8 mouse cellular contexts compared by ENCODE assay signal in the genomic region with DNA sequence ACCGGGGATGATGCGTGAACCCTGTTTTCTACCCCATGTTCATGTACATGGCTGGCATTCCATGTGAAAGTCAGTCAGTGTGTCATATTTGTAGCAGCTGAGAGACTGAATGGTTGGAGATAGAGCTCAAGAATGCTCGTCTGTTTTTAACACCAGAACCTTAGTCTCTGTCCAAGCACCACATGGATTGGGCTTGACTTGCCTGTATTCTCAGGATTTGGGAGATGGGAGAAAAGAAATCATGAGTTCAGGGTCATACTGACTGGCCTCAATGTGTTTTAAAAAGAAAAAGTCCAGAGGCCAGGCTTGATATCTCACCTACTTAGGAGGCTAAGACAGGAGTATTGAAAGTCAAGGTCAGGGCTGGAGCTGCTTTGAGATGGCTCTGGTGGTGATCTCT. TPM values are rescaled to one million over a fixed set of nuclear protein-coding genes. Genes with fewer than 3 reads are reported as not detected.
DNase-seq lines count a peak whose midpoint lies in the region; ATAC-seq and TF ChIP-seq lines count a peak whose summit lies in the region.

No protein-coding gene starts in this region.

- H3K27me3 ChIP-seq in embryonic facial prominence, embryonic 14.5 days (replicated peaks; ENCODE audit: control insufficient read depth, insufficient read depth, low read length): no peaks in the 10 kb centered on the region
- H3K27me3 ChIP-seq in hindbrain, postnatal 0 days (ENCODE audit: insufficient read depth, low read length): no peaks in the 10 kb centered on the region

- WGBS in embryonic facial prominence, embryonic 14.5 days: 30% methylated on average over 3 of the region's 3 CpGs
- 34% methylated on average over 3 of the region's 3 CpGs for WGBS in hindbrain, postnatal 0 days

- H3K9me3 ChIP-seq in embryonic facial prominence, embryonic 14.5 days (ENCODE audit: control insufficient read depth, low read length): no peaks in the 10 kb centered on the region
- no peaks in the 10 kb centered on the region for H3K9me3 ChIP-seq in hindbrain, postnatal 0 days (ENCODE audit: low read length)

- peaks cover 20% of the 10 kb centered on the region for H3K4me1 ChIP-seq in embryonic facial prominence, embryonic 14.5 days (ENCODE audit: control insufficient read depth, insufficient read depth, low read length)
- H3K4me1 ChIP-seq in hindbrain, postnatal 0 days (ENCODE audit: insufficient read depth, low read length): peaks cover 23% of the 10 kb centered on the region

- peak overlapping the region; percentile 82 for H3K4me3 ChIP-seq in layer of hippocampus, adult 2 months
- H3K4me3 ChIP-seq in embryonic facial prominence, embryonic 14.5 days (ENCODE audit: low read depth, low read length): peak overlapping the region; percentile 86
- peak overlapping the region; percentile 85 for H3K4me3 ChIP-seq in hindbrain, postnatal 0 days (ENCODE audit: low read length)

- TF ChIP-seq CTCF in layer of hippocampus, adult 2 months (conservative IDR thresholded peaks at IDR 0.05): no peak
- no peak for TF ChIP-seq CTCF in hindbrain, postnatal 0 days (IDR thresholded peaks at IDR 0.05; ENCODE audit: low read depth)

- peak overlapping the region; percentile 97 for H3K27ac ChIP-seq in layer of hippocampus, adult 2 months
- peak overlapping the region; percentile 97 for H3K27ac ChIP-seq in embryonic facial prominence, embryonic 14.5 days (replicated peaks; ENCODE audit: low read depth, low read length)
- no peak overlapping the region for H3K27ac ChIP-seq in hindbrain, postnatal 0 days

- peaks cover 9% of the 10 kb centered on the region for H3K36me3 ChIP-seq in embryonic facial prominence, embryonic 14.5 days (ENCODE audit: control insufficient read depth, insufficient read depth, low read length)
- H3K36me3 ChIP-seq in hindbrain, postnatal 0 days (ENCODE audit: insufficient read depth, low read length): no peaks in the 10 kb centered on the region

- peak overlapping the region; percentile 99 for H3K9ac ChIP-seq in embryonic facial prominence, embryonic 14.5 days (ENCODE audit: low read depth, low read length)
- peak overlapping the region; percentile 93 for H3K9ac ChIP-seq in hindbrain, postnatal 0 days (replicated peaks; ENCODE audit: low read length)

- DNase-seq in layer of hippocampus, adult 2 months (ENCODE audit: low spot score in 2 of 2): no peak
- no peak for DNase-seq in layer of hippocampus, adult 9-10 months (ENCODE audit: low spot score)
- DNase-seq in embryonic facial prominence, embryonic 14.5 days (ENCODE audit: low spot score): no peak
- no peak for DNase-seq in hindbrain, postnatal 0 days (ENCODE audit: low spot score)
- DNase-seq in neural tube, embryonic 10.5 days (ENCODE audit: extremely low spot score, low spot score): peak; percentile 13
- no peak for DNase-seq in ovary, postnatal 10 days (ENCODE audit: low spot score)
- no peak for DNase-seq in kidney, postnatal 4 days
- no peak for DNase-seq in adrenal gland, postnatal 4 days (ENCODE audit: low spot score in 2 of 2)

- no peak for ATAC-seq in embryonic facial prominence, embryonic 14.5 days (ENCODE audit: low read depth)
- no peak for ATAC-seq in hindbrain, postnatal 0 days

- H3K4me2 ChIP-seq in embryonic facial prominence, embryonic 14.5 days (ENCODE audit: low read depth, low read length): peak overlapping the region; percentile 76
- H3K4me2 ChIP-seq in hindbrain, postnatal 0 days (ENCODE audit: low read depth, low read length): peak overlapping the region; percentile 87

RNA-seq across cellular contexts. Expression of a gene that starts 1.0 kb away (rescaled TPM):
- total RNA-seq in layer of hippocampus, adult 2 months (2021): 10 to 100 TPM; 27.0 to 30.0 TPM
- polyA plus RNA-seq in embryonic facial prominence, embryonic 14.5 days (2014; fragmentation: Nextera tagmentation; extraction: Ambion mirVana): 6.8 and 6.9 TPM in 2 replicates
- total RNA-seq in hindbrain, postnatal 0 days (2014; rRNA removed): 10.1 and 15.8 TPM in 2 replicates
- 4.1 and 4.4 TPM in 2 replicates for polyA plus RNA-seq in hindbrain, postnatal 0 days (2015; fragmentation: Nextera tagmentation; extraction: Ambion mirVana)
- 100 to 1,000 TPM in 1 of 2 experiments, 10 to 100 TPM in 1; 59.8 to 104 TPM for total RNA-seq in adrenal gland, postnatal 4 days (2021)

RNA-seq across cellular contexts. Expression of a gene that starts 1.3 kb away (rescaled TPM):
- 1 to 10 TPM; 2.6 to 3.3 TPM for total RNA-seq in layer of hippocampus, adult 2 months (2021)
- polyA plus RNA-seq in embryonic facial prominence, embryonic 14.5 days (2014; fragmentation: Nextera tagmentation; extraction: Ambion mirVana): 0.78 and 1.4 TPM in 2 replicates
- total RNA-seq in hindbrain, postnatal 0 days (2014; rRNA removed): 0.47 and 0.68 TPM in 2 replicates
- polyA plus RNA-seq in hindbrain, postnatal 0 days (2015; fragmentation: Nextera tagmentation; extraction: Ambion mirVana): 0.52 and 0.58 TPM in 2 replicates
- 1 to 10 TPM; 1.1 to 1.8 TPM for total RNA-seq in adrenal gland, postnatal 4 days (2021)

RNA-seq across cellular contexts. Expression of a gene that starts 1.6 kb away (rescaled TPM):
- total RNA-seq in layer of hippocampus, adult 2 months (2021): 10 to 100 TPM; 29.7 to 33.2 TPM
- 47.0 and 51.1 TPM in 2 replicates for polyA plus RNA-seq in embryonic facial prominence, embryonic 14.5 days (2014; fragmentation: Nextera tagmentation; extraction: Ambion mirVana)
- 67.0 and 69.0 TPM in 2 replicates for total RNA-seq in hindbrain, postnatal 0 days (2014; rRNA removed)
- 42.9 and 46.4 TPM in 2 replicates for polyA plus RNA-seq in hindbrain, postnatal 0 days (2015; fragmentation: Nextera tagmentation; extraction: Ambion mirVana)
- total RNA-seq in adrenal gland, postnatal 4 days (2021): 10 to 100 TPM; 60.1 to 65.5 TPM

RNA-seq across cellular contexts. Expression of a gene that starts 31.4 kb away (rescaled TPM):
- total RNA-seq in layer of hippocampus, adult 2 months (2021): 10 to 100 TPM; 76.7 to 84.3 TPM
- 69.0 and 78.6 TPM in 2 replicates for polyA plus RNA-seq in embryonic facial prominence, embryonic 14.5 days (2014; fragmentation: Nextera tagmentation; extraction: Ambion mirVana)
- total RNA-seq in hindbrain, postnatal 0 days (2014; rRNA removed): 136 and 156 TPM in 2 replicates
- polyA plus RNA-seq in hindbrain, postnatal 0 days (2015; fragmentation: Nextera tagmentation; extraction: Ambion mirVana): 94.3 and 95.4 TPM in 2 replicates
- total RNA-seq in adrenal gland, postnatal 4 days (2021): 100 to 1,000 TPM; 119 to 134 TPM

RNA-seq across cellular contexts. Expression of a gene that starts 31.4 kb away (rescaled TPM):
- total RNA-seq in layer of hippocampus, adult 2 months (2021): 10 to 100 TPM; 69.0 to 81.3 TPM
- polyA plus RNA-seq in embryonic facial prominence, embryonic 14.5 days (2014; fragmentation: Nextera tagmentation; extraction: Ambion mirVana): 66.9 and 82.7 TPM in 2 replicates
- total RNA-seq in hindbrain, postnatal 0 days (2014; rRNA removed): 53.7 and 98.5 TPM in 2 replicates
- polyA plus RNA-seq in hindbrain, postnatal 0 days (2015; fragmentation: Nextera tagmentation; extraction: Ambion mirVana): 103 and 106 TPM in 2 replicates
- 10 to 100 TPM; 87.9 to 92.0 TPM for total RNA-seq in adrenal gland, postnatal 4 days (2021)
